Mouse (Mus musculus): Measurements from ENCODE around the gene Ier3. TPM values are rescaled to one million over a fixed set of nuclear protein-coding genes. Genes with fewer than 3 reads are reported as not detected.

The Ier3 gene
- polyA plus RNA-seq, 1 experiment from 2014 or later: 16.8 TPM

DNA sequence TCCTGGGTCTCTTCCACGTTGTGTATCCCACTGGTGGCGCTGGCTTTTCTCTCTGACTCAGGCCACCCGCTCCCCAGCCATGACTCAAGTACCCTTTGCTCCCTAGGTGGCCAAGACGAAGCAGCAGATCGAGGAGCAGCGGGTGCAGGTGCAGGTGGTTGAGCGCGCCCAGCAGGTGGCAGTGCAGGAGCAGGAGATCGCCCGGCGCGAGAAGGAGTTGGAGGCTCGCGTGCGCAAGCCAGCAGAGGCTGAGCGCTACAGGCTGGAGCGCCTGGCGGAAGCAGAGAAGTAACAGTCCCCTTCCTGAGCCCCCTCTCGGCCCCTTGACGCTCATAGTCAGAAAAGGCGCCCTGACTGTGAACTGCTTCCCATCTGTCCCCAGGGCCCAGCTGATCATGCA lies 8.3 kb downstream of the Ier3 start:
- ATAC-seq: peak; percentile 70
- no peaks in the 10 kb centered on the region for H3K9me3 ChIP-seq (replicated peaks)
- H3K4me2 ChIP-seq: peak overlapping the region; percentile 48
- WGBS (ENCODE audit: insufficient replicate concordance): 4% methylated on average over 21 of the region's 21 CpGs
- peak overlapping the region; percentile 44; the same call in 1 of the 2 replicates for H3K9ac ChIP-seq
- peaks cover 86% of the 10 kb centered on the region for H3K36me3 ChIP-seq
- H3K4me3 ChIP-seq: no peak overlapping the region
- H3K4me1 ChIP-seq: peaks cover 69% of the 10 kb centered on the region
- no peaks in the 10 kb centered on the region for H3K27me3 ChIP-seq (replicated peaks)
- H3K27ac ChIP-seq: peak overlapping the region; percentile 43; the same call in 1 of the 2 replicates

DNA sequence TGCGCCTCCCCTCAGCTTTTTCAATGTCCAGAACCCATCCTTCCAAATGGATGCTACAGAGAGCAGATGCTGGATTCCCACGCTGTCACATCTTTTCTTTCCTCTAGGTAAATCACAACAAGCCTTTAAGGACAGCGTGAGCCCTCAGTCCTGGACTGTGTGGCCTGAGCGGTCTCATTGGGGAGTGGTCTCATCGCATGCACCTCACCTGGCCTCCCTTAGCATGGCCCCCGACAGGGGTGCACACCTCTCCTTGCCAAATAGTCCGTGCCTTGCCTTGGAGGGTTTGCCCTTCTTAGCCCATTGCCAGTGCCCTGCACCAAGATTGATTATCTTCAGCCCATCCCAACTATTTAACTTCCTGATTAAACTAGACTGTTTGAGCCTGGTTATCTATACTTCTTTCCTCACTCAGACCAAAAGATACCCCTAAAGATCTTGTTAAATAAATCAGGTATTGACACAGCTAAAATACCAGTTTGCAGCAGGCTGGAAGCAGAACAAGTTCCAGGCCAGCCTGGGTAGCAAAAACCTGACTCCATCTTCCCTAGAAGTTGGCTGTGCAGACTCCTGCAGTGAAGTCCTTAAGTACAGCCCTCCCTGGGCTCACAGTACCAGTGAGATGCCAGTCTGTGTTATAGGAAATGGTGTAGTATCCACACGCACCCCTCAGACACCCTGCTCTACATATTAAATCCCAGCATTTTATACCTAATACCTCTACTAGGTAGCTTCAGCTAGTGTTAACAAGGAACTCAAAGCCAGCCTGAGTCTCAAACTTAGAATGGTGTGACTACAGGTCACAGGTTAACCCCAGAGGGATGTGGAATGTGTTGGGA lies 11.1 kb downstream of the Ier3 start:
- Histone ChIP-seq H3K4me2 (no peak overlapping the region), H3K4me3 (no peak overlapping the region), H3K36me3 (peaks cover 79% of the 10 kb centered on the region), H3K27me3 (replicated peaks) (no peaks in the 10 kb centered on the region), H3K4me1 (peaks cover 67% of the 10 kb centered on the region), H3K9ac (no peak overlapping the region), H3K9me3 (replicated peaks) (no peaks in the 10 kb centered on the region), H3K27ac (peak overlapping the region; percentile 68)
- 67% methylated on average over 8 of the region's 8 CpGs for WGBS (ENCODE audit: insufficient replicate concordance)
- ATAC-seq: no peak

DNA sequence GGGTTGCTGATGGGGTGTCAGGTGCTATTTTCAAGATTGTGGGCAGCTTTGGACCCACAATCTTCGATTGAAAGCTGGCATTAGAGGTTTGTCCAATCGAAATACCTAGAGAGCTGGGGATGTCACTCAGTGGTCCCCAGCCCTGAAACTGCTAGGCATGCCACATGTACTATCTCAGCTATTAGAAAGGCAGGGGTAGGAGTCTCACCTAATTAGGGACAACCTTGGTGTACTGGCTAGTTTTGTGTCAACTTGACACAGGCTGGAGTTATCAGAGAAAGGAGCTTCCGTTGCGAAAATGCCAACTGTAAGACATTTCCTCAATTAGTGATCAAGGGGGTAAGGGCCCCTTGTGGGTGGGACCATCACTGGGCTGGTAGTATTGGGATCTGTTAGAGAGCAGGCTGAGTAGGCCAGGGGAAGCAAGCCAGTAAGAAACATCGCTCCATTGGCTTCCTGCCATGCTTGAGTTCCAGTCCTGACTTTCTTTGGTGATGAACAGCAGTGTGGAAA lies 11.8 kb downstream of the Ier3 start:
- no peaks in the 10 kb centered on the region for H3K9me3 ChIP-seq (replicated peaks)
- 0 out of 2 replicates have a peak overlapping the region, but pooled peaks have one; percentile 15 for H3K9ac ChIP-seq
- no peak for ATAC-seq
- WGBS (ENCODE audit: insufficient replicate concordance): 19% methylated on average over 5 of the region's 5 CpGs
- H3K4me3 ChIP-seq: no peak overlapping the region
- peaks cover 72% of the 10 kb centered on the region for H3K36me3 ChIP-seq
- H3K27ac ChIP-seq: peak overlapping the region; percentile 68
- peaks cover 67% of the 10 kb centered on the region for H3K4me1 ChIP-seq
- H3K27me3 ChIP-seq (replicated peaks): no peaks in the 10 kb centered on the region
- no peak overlapping the region for H3K4me2 ChIP-seq

DNA sequence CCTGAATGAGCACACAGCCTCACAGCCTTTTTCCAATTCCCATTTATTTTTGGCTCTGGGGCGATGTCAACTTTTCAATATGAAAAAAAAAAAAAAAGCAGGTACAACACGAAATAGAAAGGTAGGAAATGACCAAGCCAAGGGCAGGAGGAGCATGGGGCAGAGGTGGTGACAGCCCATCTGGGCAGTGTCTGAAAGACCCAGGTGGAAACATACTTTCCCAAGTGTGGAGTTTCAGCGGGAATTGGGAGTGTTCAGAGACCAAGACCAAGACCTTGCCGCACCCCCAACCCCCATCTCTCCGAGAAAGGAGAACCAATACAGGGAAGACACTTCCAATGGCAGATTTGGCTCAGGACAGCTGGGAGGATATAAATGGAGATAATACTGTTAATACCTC lies 12.4 kb downstream of the Ier3 start:
- H3K27ac ChIP-seq: peak overlapping the region; percentile 96
- H3K4me2 ChIP-seq: peak overlapping the region; percentile 83; the same call in 1 of the 2 replicates
- H3K4me3 ChIP-seq: no peak overlapping the region
- H3K9ac ChIP-seq: 0 out of 2 replicates have a peak overlapping the region, but pooled peaks have one; percentile 15
- peaks cover 68% of the 10 kb centered on the region for H3K36me3 ChIP-seq
- WGBS (ENCODE audit: insufficient replicate concordance): 46% methylated on average over 5 of the region's 5 CpGs
- ATAC-seq: no peak
- peaks cover 73% of the 10 kb centered on the region for H3K4me1 ChIP-seq
- H3K27me3 ChIP-seq (replicated peaks): no peaks in the 10 kb centered on the region
- H3K9me3 ChIP-seq (replicated peaks): no peaks in the 10 kb centered on the region

DNA sequence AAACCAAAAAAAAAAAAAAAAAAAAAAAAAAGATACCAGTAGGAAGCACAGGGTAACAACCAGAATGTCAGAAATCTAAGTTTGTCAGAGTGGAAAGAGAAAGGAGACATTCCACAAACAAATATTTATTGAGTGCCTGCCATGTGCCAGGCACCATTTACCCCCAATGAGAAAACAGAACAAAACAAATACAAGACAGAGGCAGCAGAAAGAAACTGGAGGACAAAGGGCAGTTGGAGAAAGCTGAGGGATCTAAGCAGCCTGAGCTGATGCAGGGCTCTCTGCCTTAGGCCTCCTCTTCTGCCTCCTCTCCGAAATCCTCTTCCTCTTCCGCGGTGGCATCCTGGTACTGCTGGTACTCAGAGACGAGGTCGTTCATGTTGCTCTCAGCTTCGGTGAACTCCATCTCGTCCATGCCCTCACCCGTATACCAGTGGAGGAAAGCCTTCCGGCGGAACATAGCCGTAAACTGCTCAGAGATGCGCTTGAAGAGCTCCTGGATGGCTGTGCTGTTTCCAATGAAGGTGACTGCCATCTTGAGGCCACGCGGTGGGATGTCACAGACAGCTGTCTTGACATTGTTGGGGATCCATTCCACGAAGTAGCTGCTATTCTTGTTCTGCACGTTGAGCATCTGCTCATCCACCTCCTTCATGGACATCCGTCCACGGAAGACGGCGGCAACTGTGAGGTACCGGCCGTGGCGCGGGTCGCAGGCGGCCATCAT lies 13.4 kb downstream of the Ier3 start:
- no peaks in the 10 kb centered on the region for H3K27me3 ChIP-seq (replicated peaks)
- H3K4me3 ChIP-seq: peak overlapping the region; percentile 74
- H3K9me3 ChIP-seq (replicated peaks): no peaks in the 10 kb centered on the region
- peak overlapping the region; percentile 96 for H3K27ac ChIP-seq
- H3K9ac ChIP-seq: peak overlapping the region; percentile 94
- peaks cover 68% of the 10 kb centered on the region for H3K36me3 ChIP-seq
- WGBS (ENCODE audit: insufficient replicate concordance): 75% methylated on average over 26 of the region's 26 CpGs
- ATAC-seq: no peak
- peak overlapping the region; percentile 83 for H3K4me2 ChIP-seq
- peaks cover 73% of the 10 kb centered on the region for H3K4me1 ChIP-seq

DNA sequence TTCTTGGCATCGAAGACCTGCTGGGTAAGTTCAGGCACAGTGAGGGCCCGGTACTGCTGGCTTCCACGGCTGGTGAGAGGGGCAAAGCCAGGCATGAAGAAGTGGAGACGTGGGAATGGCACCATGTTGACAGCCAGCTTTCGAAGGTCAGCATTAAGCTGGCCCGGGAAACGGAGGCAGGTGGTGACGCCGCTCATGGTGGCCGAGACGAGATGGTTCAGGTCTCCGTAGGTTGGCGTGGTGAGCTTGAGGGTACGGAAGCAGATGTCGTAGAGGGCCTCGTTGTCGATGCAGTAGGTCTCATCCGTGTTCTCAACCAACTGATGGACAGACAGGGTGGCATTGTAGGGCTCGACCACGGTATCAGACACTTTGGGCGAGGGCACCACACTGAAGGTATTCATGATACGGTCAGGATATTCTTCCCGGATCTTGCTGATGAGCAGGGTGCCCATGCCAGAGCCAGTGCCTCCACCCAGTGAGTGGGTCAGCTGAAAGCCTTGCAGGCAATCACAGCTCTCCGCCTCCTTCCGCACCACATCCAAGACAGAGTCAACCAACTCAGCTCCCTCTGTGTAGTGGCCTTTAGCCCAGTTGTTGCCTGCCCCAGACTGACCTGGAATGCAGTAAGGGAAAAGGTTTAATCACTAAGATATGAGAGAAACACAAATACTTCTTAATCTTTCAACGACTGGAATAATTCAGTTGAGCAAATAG lies 14.1 kb downstream of the Ier3 start:
- H3K4me3 ChIP-seq: peak overlapping the region; percentile 74
- H3K9ac ChIP-seq: peak overlapping the region; percentile 94
- H3K27ac ChIP-seq: peak overlapping the region; percentile 96
- H3K9me3 ChIP-seq (replicated peaks): no peaks in the 10 kb centered on the region
- ATAC-seq: no peak
- H3K4me2 ChIP-seq: peak overlapping the region; percentile 83
- H3K36me3 ChIP-seq: peaks cover 62% of the 10 kb centered on the region
- peaks cover 72% of the 10 kb centered on the region for H3K4me1 ChIP-seq
- 75% methylated on average over 26 of the region's 26 CpGs for WGBS (ENCODE audit: insufficient replicate concordance)
- H3K27me3 ChIP-seq (replicated peaks): no peaks in the 10 kb centered on the region

DNA sequence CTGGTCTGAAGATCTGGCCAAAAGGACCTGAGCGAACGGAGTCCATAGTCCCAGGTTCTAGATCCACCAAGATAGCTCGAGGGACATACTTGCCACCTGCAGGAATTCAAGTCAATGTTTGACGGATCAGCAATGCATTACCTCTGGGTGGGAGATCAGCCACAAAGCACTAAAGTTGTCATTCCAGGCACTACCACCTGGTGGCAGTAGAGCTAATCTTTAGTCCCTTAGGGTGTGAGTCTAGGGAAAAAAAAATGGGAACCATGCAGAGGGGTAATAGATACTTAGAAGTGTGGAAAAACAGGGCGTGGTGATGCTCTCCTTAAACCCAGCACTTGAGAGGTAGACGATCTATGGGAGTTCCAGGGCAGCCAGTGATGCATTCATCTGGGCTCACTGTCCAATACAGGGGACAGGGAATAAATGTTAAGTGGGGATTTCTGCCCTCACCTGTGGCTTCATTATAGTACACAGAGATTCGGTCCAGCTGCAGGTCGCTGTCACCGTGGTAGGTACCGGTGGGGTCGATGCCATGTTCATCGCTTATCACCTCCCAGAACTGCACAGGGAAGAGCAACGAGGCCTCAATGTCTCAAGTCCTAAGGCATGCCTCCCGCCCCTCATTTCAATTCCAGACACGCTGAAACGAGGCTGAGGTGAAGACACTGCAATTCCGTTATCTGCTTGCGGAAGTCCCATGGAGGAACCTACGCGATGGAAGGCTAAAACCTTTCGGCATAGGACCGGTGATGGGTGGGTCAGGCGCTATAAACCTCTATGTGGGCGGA lies 14.9 kb downstream of the Ier3 start:
- 8% methylated on average over 24 of the region's 24 CpGs for WGBS (ENCODE audit: insufficient replicate concordance)
- H3K4me1 ChIP-seq: peaks cover 67% of the 10 kb centered on the region

DNA sequence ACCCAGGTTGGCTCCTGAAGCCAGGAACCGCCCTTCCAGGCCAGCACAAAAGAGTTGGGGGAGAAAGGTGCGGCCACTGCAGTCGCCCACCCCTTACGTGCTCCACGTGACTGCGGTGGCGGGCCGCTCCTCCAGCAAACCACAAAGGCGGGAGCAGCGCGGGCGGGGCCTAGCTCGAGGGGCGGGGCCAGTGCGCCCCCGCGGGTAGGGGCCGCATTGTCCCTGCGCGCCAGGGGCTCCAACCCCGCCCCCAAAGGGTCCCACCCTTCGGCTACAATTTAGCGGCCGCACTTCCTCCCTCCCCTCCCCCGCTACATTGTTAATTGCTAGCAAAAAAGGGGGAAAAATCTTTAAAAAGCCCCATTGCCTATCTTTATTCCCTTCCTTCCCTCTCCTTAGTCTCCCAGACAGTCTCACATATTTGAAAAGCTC lies 15.5 kb downstream of the Ier3 start:
- ATAC-seq: peak; percentile 25
- peak overlapping the region; percentile 83 for H3K4me2 ChIP-seq

More for the DNA sequence above, 14.9 kb downstream of the Ier3 start:
- no peaks in the 10 kb centered on the region for H3K27me3 ChIP-seq (replicated peaks)
- peak overlapping the region; percentile 74 for H3K4me3 ChIP-seq
- peak overlapping the region; percentile 96 for H3K27ac ChIP-seq
- H3K9ac ChIP-seq: peak overlapping the region; percentile 94
- no peaks in the 10 kb centered on the region for H3K9me3 ChIP-seq (replicated peaks)
- peaks cover 54% of the 10 kb centered on the region for H3K36me3 ChIP-seq
- ATAC-seq: no peak
- H3K4me2 ChIP-seq: peak overlapping the region; percentile 83

DNA sequence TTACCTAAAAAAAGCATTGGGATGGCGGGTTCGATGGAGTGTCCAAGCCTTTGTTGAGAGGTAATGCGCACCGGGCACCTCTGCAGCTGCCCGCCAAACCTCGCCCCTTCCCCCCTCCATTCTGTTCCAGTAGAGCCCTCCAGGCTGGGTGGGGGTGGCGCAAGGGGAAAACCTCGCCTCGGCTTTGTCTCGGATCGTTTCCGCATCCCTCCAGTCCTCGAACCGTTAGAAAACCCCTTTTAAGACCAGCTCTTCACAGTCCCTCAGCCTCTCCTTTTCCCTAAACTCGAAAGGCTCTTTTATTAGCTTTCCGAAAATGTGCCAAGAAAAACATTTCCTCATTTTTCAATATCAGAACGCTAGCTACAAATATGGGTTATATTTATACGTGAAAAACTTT lies 16.0 kb downstream of the Ier3 start:
- peaks cover 44% of the 10 kb centered on the region for H3K36me3 ChIP-seq
- H3K9ac ChIP-seq: peak overlapping the region; percentile 94
- peak overlapping the region; percentile 74 for H3K4me3 ChIP-seq
- peaks cover 74% of the 10 kb centered on the region for H3K4me1 ChIP-seq
- peak overlapping the region; percentile 96 for H3K27ac ChIP-seq
- WGBS (ENCODE audit: insufficient replicate concordance): under 1% methylated on average over 18 of the region's 18 CpGs
- H3K9me3 ChIP-seq (replicated peaks): no peaks in the 10 kb centered on the region
- no peak for ATAC-seq
- H3K4me2 ChIP-seq: peak overlapping the region; percentile 83
- no peaks in the 10 kb centered on the region for H3K27me3 ChIP-seq (replicated peaks)

More for the DNA sequence above, 15.5 kb downstream of the Ier3 start:
- Histone ChIP-seq H3K9me3 (replicated peaks) (no peaks in the 10 kb centered on the region), H3K4me3 (peak overlapping the region; percentile 74), H3K27me3 (replicated peaks) (no peaks in the 10 kb centered on the region), H3K9ac (peak overlapping the region; percentile 94), H3K36me3 (peaks cover 49% of the 10 kb centered on the region), H3K27ac (peak overlapping the region; percentile 96), H3K4me1 (peaks cover 71% of the 10 kb centered on the region)
- 0% methylated on average over 25 of the region's 25 CpGs for WGBS (ENCODE audit: insufficient replicate concordance)

DNA sequence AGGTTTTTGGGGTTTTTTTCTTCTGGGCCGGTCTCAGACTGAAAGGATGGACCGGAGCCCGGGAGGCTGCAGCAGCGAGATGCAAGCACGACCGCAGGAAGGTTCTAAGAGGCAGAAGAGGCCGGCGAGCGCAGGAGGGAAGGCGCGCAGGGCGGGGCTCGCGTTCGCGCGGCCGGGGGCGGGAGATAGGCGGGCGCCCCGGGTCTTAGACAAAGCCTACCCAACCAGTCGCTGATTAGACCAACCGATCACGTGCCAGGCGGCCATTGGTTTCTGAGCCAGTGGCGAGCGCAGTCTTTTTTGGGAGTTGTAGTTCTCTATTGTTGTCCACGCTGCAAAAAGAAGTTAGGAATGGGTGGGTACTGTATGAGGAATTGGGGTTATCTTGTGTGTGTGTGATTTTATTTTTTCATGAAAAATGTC lies 16.6 kb downstream of the Ier3 start, which contains the start of gene Tubb5:
Gene Tubb5 (minus strand): TSS at position 185 of the 423 bp plus-strand sequence.
- no peaks in the 10 kb centered on the region for H3K27me3 ChIP-seq (replicated peaks)
- peak within 1 kb of the TSS; percentile 83 for H3K4me2 ChIP-seq
- H3K27ac ChIP-seq: peak within 1 kb of the TSS; percentile 96
- peaks cover 74% of the 10 kb centered on the region for H3K4me1 ChIP-seq
- H3K36me3 ChIP-seq: peaks cover 38% of the 10 kb centered on the region
- H3K9me3 ChIP-seq (replicated peaks): no peaks in the 10 kb centered on the region
- peak within 1 kb of the TSS; percentile 94 for H3K9ac ChIP-seq
- peak; percentile 73 for ATAC-seq
- under 1% methylated on average over 29 of the region's 29 CpGs for WGBS (ENCODE audit: insufficient replicate concordance)
- peak within 1 kb of the TSS; percentile 74 for H3K4me3 ChIP-seq

DNA sequence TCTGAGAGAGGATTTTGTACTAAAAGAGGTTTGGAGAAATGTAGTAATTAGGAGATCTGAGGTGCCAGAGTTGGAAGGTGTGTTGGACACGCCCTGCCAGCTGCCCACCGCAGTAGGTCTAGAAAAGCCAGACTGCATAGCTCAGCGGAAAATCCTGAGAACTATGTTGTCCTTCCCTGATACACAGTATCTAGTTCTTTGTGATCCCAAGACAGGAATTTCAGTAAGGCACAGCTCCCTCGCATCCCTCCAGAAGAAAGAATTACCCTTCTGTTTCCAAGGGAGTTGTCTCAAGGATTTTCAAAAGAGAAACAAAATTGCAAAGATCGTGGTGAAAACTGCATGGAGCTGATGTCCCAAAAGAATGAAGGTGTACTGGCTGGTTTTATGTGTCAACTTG lies 17.1 kb downstream of the Ier3 start:
- Histone ChIP-seq H3K4me1 (peaks cover 72% of the 10 kb centered on the region), H3K4me2 (peak overlapping the region; percentile 83), H3K4me3 (peak overlapping the region; percentile 74), H3K9ac (peak overlapping the region; percentile 76), H3K36me3 (peaks cover 34% of the 10 kb centered on the region), H3K27ac (peak overlapping the region; percentile 96), H3K27me3 (replicated peaks) (no peaks in the 10 kb centered on the region), H3K9me3 (replicated peaks) (no peaks in the 10 kb centered on the region)
- ATAC-seq: no peak
- 1% methylated on average over 5 of the region's 5 CpGs for WGBS (ENCODE audit: insufficient replicate concordance)

Measured in liver, embryonic 12.5 days (tissue).